Mouse (Mus musculus): ENCODE data around the gene Usp30.

The Usp30 gene

GRCm38 (mm10) chr5:114065161-114065560 lies at the start of gene Usp30:
Gene Usp30, plus strand, starts transcription at chr5:114065461.
- in situ Hi-C loops (cut with MboI, MseI), result no loop called here

GRCm38 (mm10) chr5:114024390-114024789 lies 40.9 kb upstream of the Usp30 start:
- in situ Hi-C loops (cut with MboI, MseI), result no loop called here

DNA sequence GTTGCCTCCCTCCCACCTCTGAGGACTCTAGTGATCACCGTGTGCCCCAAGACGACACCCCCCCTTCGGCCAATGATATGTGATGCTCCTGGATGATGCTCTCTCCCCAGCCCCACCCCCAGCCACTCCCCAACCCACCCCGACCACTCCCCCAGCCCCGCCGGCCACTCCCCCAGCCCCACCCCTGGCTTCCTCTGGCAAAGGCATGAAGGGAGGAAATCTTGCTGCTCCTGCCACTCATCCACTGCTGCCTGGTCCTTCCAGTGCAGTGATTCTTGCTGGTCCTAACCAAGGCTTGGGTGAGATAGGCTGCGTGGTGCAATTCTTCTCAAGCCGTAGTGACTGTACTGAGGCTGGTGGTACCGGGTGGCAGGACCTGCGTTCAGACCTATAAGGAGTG lies 40.4 kb upstream of the Usp30 start:
- in situ Hi-C loops (cut with MboI, MseI), result no loop called here

GRCm38 (mm10) chr5:114027217-114027944 lies 37.9 kb upstream of the Usp30 start:
- in situ Hi-C loops (cut with MboI, MseI), result no loop called here

DNA sequence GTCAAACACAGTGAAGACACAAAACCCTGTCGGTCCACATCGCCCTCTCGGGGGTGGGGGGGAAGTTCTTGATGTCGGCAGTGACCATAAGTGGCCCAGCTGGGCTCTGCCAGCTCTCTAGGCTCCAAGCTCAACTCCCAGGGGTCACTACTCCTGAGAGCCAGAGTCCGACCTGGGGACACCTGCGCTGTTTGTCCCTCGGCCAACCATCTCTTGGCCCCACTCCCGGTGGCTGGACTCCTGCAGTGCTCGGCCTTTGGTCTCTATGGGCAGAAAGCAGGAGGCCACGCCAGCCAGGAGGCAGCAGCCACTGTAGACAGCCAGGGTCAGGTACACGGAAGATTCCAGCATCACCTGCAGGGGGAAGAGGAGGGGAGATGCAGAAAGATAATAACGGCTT lies 37.1 kb upstream of the Usp30 start:
- in situ Hi-C loops (cut with MboI, MseI), result no loop called here

DNA sequence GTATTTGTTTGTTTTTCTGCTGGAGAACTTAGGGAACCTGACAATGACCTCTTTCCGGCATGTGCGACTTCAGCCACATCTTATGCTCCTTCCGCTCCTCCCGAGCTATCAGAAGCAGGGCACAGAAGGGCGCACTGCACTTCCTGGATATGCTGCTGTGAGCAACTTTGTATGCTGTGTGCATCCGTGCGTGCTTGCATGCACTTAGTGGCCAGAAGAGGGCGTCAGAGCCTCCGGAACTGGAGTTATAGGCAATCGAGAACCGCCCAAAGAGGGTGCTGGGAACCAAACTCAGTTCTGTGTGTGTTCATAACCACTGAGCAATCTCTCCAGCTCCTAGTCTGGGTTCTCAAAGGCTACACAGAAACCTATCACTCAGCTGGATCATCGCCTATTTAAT lies 34.6 kb upstream of the Usp30 start:
- in situ Hi-C loops (cut with MboI, MseI), result no loop called here

- in situ Hi-C loops (cut with MboI, MseI), result no loop called here
These were observed 33.0 kb upstream of the Usp30 start for GRCm38 (mm10) chr5:114032161-114032763.

DNA sequence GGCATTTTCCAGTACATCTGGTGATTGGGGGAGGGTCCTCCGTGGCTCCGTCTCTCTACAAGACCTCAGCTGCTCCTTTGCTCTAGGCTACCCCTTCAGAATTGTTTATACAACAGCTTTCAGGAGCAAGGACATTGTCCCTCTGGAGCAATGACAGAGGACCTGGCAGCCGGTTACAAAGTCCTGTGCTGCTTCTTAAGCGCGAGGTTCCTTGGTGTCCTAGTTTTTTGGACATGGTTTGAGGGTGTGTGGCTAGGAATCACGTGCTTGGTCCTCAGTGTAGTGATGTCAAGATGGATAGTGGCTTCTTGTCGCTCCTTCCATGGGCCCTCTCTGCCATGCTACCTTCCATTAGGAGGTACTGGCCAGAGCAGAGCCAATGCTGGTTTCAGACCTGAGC lies 30.9 kb upstream of the Usp30 start:
- in situ Hi-C loops (cut with MboI, MseI), result no loop called here

DNA sequence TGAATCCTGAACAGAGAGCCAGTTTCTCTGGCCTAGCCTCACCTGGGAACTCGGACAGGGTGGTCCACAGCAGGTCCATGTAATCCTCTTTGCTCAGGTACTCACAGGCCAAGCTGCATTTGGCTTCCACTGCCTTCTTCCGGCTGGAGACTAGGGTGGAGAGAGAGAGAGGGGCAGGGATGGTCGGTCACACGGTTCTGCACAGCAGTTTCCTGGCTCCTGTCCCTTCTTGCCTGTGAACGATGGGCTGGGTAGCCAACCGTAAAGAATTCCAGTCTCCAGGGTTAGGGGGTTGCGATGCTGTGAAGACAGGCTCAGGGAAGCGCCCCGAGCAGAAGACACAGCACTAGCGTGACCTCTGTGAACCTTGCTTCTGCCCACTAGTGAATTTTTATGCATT lies 30.1 kb upstream of the Usp30 start:
- in situ Hi-C loops (cut with MboI, MseI), result no loop called here

- in situ Hi-C loops (cut with MboI, MseI), result no loop called here
These were observed 24.8 kb upstream of the Usp30 start for GRCm38 (mm10) chr5:114040508-114040907.

DNA sequence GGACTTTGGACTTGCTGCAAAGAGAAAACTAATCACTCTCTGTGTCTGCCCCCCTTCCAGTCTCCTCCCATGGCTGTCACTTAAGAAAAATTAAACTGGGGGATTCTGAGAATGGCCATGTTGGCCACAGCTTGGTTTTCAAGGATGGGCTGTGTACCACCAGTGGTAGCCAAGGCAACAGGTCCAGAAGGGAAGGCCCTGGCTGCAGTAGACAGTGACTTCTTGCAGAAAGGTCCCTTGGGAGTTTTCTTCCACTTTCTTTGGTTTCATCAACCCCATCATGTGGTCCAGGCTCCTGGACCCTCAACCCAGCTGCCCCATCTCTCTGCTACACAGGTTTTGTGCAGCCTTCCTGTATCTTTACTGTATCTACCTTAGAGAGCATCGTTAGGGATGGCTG lies 24.4 kb upstream of the Usp30 start:
- in situ Hi-C loops (cut with MboI, MseI), result no loop called here

DNA sequence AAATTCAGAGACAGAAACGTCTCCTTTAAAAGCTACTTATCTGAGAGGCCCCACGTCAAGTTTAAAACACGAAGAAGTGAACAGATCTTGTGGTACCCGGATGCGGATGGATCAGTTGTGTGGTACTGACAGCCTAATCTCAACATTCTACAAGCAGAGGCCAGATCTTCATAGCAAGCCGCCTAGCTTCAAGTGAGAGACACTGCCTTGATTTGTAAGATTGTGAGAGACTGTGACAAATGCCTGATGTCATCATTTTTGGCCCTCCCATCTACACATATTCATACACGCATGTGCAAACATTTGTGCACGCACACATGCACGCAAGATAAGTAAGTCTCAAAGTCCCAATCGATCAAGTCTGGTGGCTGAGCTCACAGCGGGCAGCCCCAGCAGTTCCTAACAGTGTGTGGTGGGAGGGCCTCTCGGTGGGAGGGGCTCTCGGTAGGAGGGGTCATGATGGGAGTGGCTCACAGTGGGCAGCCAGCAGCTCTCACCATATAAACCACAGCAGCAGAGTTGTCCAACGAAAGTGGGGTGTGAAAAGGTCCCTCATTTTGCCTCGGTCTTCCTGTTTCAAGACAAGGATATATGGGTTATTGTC lies 23.8 kb upstream of the Usp30 start:
- in situ Hi-C loops (cut with MboI, MseI), result no loop called here

- in situ Hi-C loops (cut with MboI, MseI), result no loop called here
These were observed 21.5 kb upstream of the Usp30 start for GRCm38 (mm10) chr5:114043800-114044199.

DNA sequence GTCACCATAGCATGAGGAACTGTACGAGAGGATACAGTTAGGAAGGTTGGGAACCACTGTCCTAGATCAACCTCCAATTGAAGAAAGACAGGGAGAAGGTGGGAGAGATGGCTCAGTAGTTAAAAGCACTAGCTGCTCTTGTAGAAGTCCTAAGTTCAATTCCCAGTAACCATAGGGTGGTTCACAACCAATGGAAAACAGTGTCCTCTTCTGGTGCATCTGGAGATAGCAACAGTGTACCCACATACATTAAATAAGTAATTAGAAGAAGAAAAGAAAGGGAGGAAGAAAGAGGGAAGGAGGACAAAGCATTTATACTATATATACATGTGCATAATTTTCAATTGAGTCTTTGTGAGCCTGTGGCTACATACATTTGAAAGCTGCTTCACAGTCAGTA lies 20.1 kb upstream of the Usp30 start:
- in situ Hi-C loops (cut with MboI, MseI), result loop anchor here (5.0 kb wide), 1 partner anchor 93 kb away; no protein-coding TSS in a partner anchor

GRCm38 (mm10) chr5:114046151-114046550 lies 19.1 kb upstream of the Usp30 start:
- in situ Hi-C loops (cut with MboI, MseI), result loop anchor here (5.0 kb wide), 1 partner anchor 94 kb away; no protein-coding TSS in a partner anchor

GRCm38 (mm10) chr5:114046604-114047003 lies 18.7 kb upstream of the Usp30 start:
- in situ Hi-C loops (cut with MboI, MseI), result loop anchor here (5.0 kb wide), 1 partner anchor 94 kb away; no protein-coding TSS in a partner anchor

- in situ Hi-C loops (cut with MboI, MseI), result loop anchor here (5.0 kb wide), 1 partner anchor 95 kb away; no protein-coding TSS in a partner anchor
These were observed 18.1 kb upstream of the Usp30 start for GRCm38 (mm10) chr5:114047182-114047581.

GRCm38 (mm10) chr5:114048731-114049308 lies 16.4 kb upstream of the Usp30 start:
- in situ Hi-C loops (cut with MboI, MseI), result loop anchor here (5.0 kb wide), 1 partner anchor 97 kb away; no protein-coding TSS in a partner anchor

GRCm38 (mm10) chr5:114052246-114052761 lies 13.0 kb upstream of the Usp30 start:
- in situ Hi-C loops (cut with MboI, MseI), result no loop called here

GRCm38 (mm10) chr5:114057129-114057731 lies 8.0 kb upstream of the Usp30 start:
- in situ Hi-C loops (cut with MboI, MseI), result no loop called here

GRCm38 (mm10) chr5:114061675-114062074 lies 3.6 kb upstream of the Usp30 start:
- in situ Hi-C loops (cut with MboI, MseI), result no loop called here

- in situ Hi-C loops (cut with MboI, MseI), result no loop called here
These were observed 1.3 kb upstream of the Usp30 start for GRCm38 (mm10) chr5:114063958-114064357.

All from T-helper 2 cell (primary cell).